Comparison of ENCODE assay signal across 17 mouse cellular contexts in genomic region chr11:103285276-103285675, GRCm38 (mm10). TPM values are rescaled to one million over a fixed set of nuclear protein-coding genes. Genes with fewer than 3 reads are reported as not detected.
A peak's percentile ranks its signal among the peaks of the same experiment; 100 is the strongest.
DNase-seq lines count a peak whose midpoint lies in the region; ATAC-seq and TF ChIP-seq lines count a peak whose summit lies in the region.
"Had no signal": no experiment of that assay in that cellular context is flagged by ENCODE, and none has a peak within 500 bp of the region (broad histone marks: within the 10 kb centered on the region; RNA-seq: fewer than 3 reads in every experiment).

No protein-coding gene starts in this region.

- intact Hi-C loops in heart, postnatal 36 days (cut with DNase I): no loop called here

- H3K9ac ChIP-seq in heart, embryonic 13.5 days: 0 out of 2 replicates have a peak overlapping the region, but pooled peaks have one; percentile 28
- H3K9ac ChIP-seq in lung, embryonic 14.5 days: no peak overlapping the region
- H3K9ac ChIP-seq in limb, embryonic 14.5 days (ENCODE audit: low read depth, low read length, severe bottlenecking): 0 out of 2 replicates have a peak overlapping the region, but pooled peaks have one; percentile 1

- H3K4me2 ChIP-seq in heart, embryonic 13.5 days: no peak overlapping the region
- no peak overlapping the region for H3K4me2 ChIP-seq in lung, embryonic 14.5 days
- no peak overlapping the region for H3K4me2 ChIP-seq in limb, embryonic 14.5 days (replicated peaks; ENCODE audit: low read depth, low read length, severe bottlenecking)

- no peak for TF ChIP-seq POLR2A in limb, embryonic 14.5 days (IDR thresholded peaks at IDR 0.05; ENCODE audit: borderline replicate concordance, extremely low read depth, insufficient read depth, insufficient read length)

- no peak overlapping the region for H3K4me3 ChIP-seq in heart, embryonic 13.5 days
- no peak overlapping the region for H3K4me3 ChIP-seq in lung, embryonic 14.5 days (ENCODE audit: low read depth, low read length)
- H3K4me3 ChIP-seq in limb, embryonic 14.5 days (replicated peaks; ENCODE audit: low read length): no peak overlapping the region
- H3K4me3 ChIP-seq in hindbrain, embryonic 10.5 days: no peak overlapping the region
- H3K4me3 ChIP-seq: erythroblast, embryonic 14.5 days; megakaryocyte, embryonic 14.5 days had no signal

- H3K36me3 ChIP-seq in heart, embryonic 13.5 days: no peaks in the 10 kb centered on the region
- no peaks in the 10 kb centered on the region for H3K36me3 ChIP-seq in lung, embryonic 14.5 days (ENCODE audit: insufficient read depth)
- H3K36me3 ChIP-seq in limb, embryonic 14.5 days (ENCODE audit: control insufficient read depth, insufficient read depth, low read length): no peaks in the 10 kb centered on the region
- H3K36me3 ChIP-seq in hindbrain, embryonic 10.5 days: no peaks in the 10 kb centered on the region

- DNase-seq in heart, postnatal 36 days: no peak
- peak; percentile 37 for DNase-seq in lung, embryonic 14.5 days
- DNase-seq in lung, postnatal 14 days: no peak
- DNase-seq in NIH3T3 (ENCODE audit: low read depth): peak; percentile 71
- no peak for DNase-seq in limb, embryonic 14.5 days (ENCODE audit: low spot score)
- DNase-seq in hindbrain, embryonic 10.5 days (ENCODE audit: low spot score): no peak
- DNase-seq: B cell, adult 2 months; cerebellum, adult 18-20 months; cerebellum, postnatal 36 days; thymus, postnatal 4 days had no signal

- no peak for TF ChIP-seq CTCF in lung, embryonic 14.5 days (IDR thresholded peaks at IDR 0.05; ENCODE audit: low read depth)

- peak overlapping the region; percentile 59; the same call in 1 of the 2 replicates for H3K27ac ChIP-seq in heart, embryonic 13.5 days (replicated peaks)
- peak overlapping the region; percentile 76; the same call in 1 of the 2 replicates for H3K27ac ChIP-seq in lung, embryonic 14.5 days (ENCODE audit: low read depth)
- no peak overlapping the region for H3K27ac ChIP-seq in limb, embryonic 14.5 days (replicated peaks; ENCODE audit: low read depth, low read length)
- no peak overlapping the region for H3K27ac ChIP-seq in hindbrain, embryonic 10.5 days
- H3K27ac ChIP-seq: hindbrain, postnatal 0 days had no signal

- no peaks in the 10 kb centered on the region for H3K27me3 ChIP-seq in heart, embryonic 13.5 days (replicated peaks)
- no peaks in the 10 kb centered on the region for H3K27me3 ChIP-seq in lung, embryonic 14.5 days (ENCODE audit: insufficient read depth, low read length)
- H3K27me3 ChIP-seq in limb, embryonic 14.5 days (ENCODE audit: control insufficient read depth, insufficient read depth, low read length): no peaks in the 10 kb centered on the region
- H3K27me3 ChIP-seq in hindbrain, embryonic 10.5 days (ENCODE audit: insufficient read depth, poor library complexity, severe bottlenecking): no peaks in the 10 kb centered on the region
- H3K27me3 ChIP-seq: Patski had no signal

- WGBS in heart, embryonic 13.5 days: 83% methylated on average over 10 of the region's 10 CpGs
- WGBS in lung, embryonic 14.5 days: 60% methylated on average over 10 of the region's 10 CpGs
- WGBS in limb, embryonic 14.5 days: 85% methylated on average over 10 of the region's 10 CpGs
- WGBS in hindbrain, embryonic 10.5 days: 89% methylated on average over 10 of the region's 10 CpGs

- no peaks in the 10 kb centered on the region for H3K9me3 ChIP-seq in heart, embryonic 13.5 days
- H3K9me3 ChIP-seq in lung, embryonic 14.5 days (ENCODE audit: low read depth, low read length): no peaks in the 10 kb centered on the region
- no peaks in the 10 kb centered on the region for H3K9me3 ChIP-seq in limb, embryonic 14.5 days (ENCODE audit: control insufficient read depth, low read length)
- no peaks in the 10 kb centered on the region for H3K9me3 ChIP-seq in hindbrain, embryonic 10.5 days
- H3K9me3 ChIP-seq: megakaryocyte, embryonic 14.5 days had no signal

- no peak for ATAC-seq in heart, embryonic 13.5 days (ENCODE audit: extremely low read depth, insufficient number of reproducible peaks, low FRiP score, low TSS enrichment)
- 0 out of 2 replicates have a peak, but pooled peaks have one; percentile 26 for ATAC-seq in lung, embryonic 14.5 days (ENCODE audit: insufficient read depth)
- no peak for ATAC-seq in limb, embryonic 14.5 days (ENCODE audit: low FRiP score, low read depth)
- ATAC-seq: activated CD4-positive, CD25-positive, alpha-beta regulatory T cell, adult 4 months; forebrain, embryonic 16.5 days; Patski had no signal

- H3K4me1 ChIP-seq in heart, embryonic 13.5 days: peaks cover 16% of the 10 kb centered on the region
- 0 out of 2 replicates have a peak, but pooled peaks cover 4% of the 10 kb centered on the region for H3K4me1 ChIP-seq in lung, embryonic 14.5 days (ENCODE audit: insufficient read depth)
- peaks cover 10% of the 10 kb centered on the region for H3K4me1 ChIP-seq in limb, embryonic 14.5 days (ENCODE audit: control insufficient read depth, insufficient read depth, low read length)
- H3K4me1 ChIP-seq in hindbrain, embryonic 10.5 days (replicated peaks): peaks cover 15% of the 10 kb centered on the region

RNA-seq across cellular contexts. Expression of gene Map3k14, which starts 18.0 kb away (rescaled TPM):
- 1.8 and 1.9 TPM in 2 replicates for polyA plus RNA-seq in heart, embryonic 13.5 days (2015; fragmentation: Nextera tagmentation; extraction: Ambion mirVana)
- 1 to 10 TPM; 3.3 to 3.8 TPM for total RNA-seq in heart, postnatal 36 days (2021)
- polyA plus RNA-seq in lung, embryonic 14.5 days (2014; fragmentation: Nextera tagmentation; extraction: Ambion mirVana): 3.1 and 3.9 TPM in 2 replicates
- 10.0 and 11.6 TPM in 2 replicates for polyA plus RNA-seq in limb, embryonic 14.5 days (2012; rRNA removed)
- 4.0 and 4.6 TPM in 2 replicates for polyA plus RNA-seq in limb, embryonic 14.5 days (2014; fragmentation: Nextera tagmentation; extraction: Ambion mirVana)
- polyA plus RNA-seq in hindbrain, embryonic 10.5 days (2016; fragmentation: Nextera tagmentation; extraction: Ambion mirVana): 3.9 and 4.2 TPM in 2 replicates

Comparison
In these comparisons a context has a peak if more than half of its experiments do, and no peak if none do; other contexts are left out.
1. DNase-seq: peak in lung, embryonic 14.5 days (single experiment) and NIH3T3 (single experiment); none in heart, postnatal 36 days (0 of 2), lung, postnatal 14 days (single experiment), limb, embryonic 14.5 days (single experiment) and hindbrain, embryonic 10.5 days (single experiment).
2. H3K27ac ChIP-seq: peak in heart, embryonic 13.5 days (single experiment) and lung, embryonic 14.5 days (single experiment); none in limb, embryonic 14.5 days (single experiment) and hindbrain, embryonic 10.5 days (single experiment).